Mouse (Mus musculus) stomach, postnatal 0 days (tissue): ENCODE results near the gene Gpr37l1.

Source experiments
- CTCF ChIP-seq: IDR thresholded peaks from 2 replicates; pipeline ENCODE4 v1.5.1; 2016; ENCODE audit warnings: antibody characterized with exemption, low read depth, mild to moderate bottlenecking, moderate library complexity
- EP300 ChIP-seq: optimal IDR thresholded peaks from 2 replicates; pipeline ENCODE3; 2016; ENCODE audit warnings: antibody characterized with exemption

- no peak for TF ChIP-seq CTCF
- no peak for TF ChIP-seq EP300
Observed at GRCm38 (mm10) chr1:135213772-135214640, 46.5 kb upstream of the Gpr37l1 start.
